Mouse (Mus musculus) subcutaneous adipose tissue, adult 2 months (tissue): ENCODE data around the gene Clec4g. TPM values are rescaled to one million over a fixed set of nuclear protein-coding genes. Genes with fewer than 3 reads are reported as not detected.

ENCODE experiments used
- polyA plus RNA-seq: library from polyadenylated mRNA; depleted of rRNA; stranded (reverse); fragments of >200 nt; gene quantifications from 2 replicates; pipeline ENCODE4 v1.2.3, GENCODE M21; 2012; ENCODE audit warnings: low replicate concordance; rRNA removed

Gene Clec4g
- polyA plus RNA-seq: 0.23 and 0.42 TPM in 2 replicates

DNA sequence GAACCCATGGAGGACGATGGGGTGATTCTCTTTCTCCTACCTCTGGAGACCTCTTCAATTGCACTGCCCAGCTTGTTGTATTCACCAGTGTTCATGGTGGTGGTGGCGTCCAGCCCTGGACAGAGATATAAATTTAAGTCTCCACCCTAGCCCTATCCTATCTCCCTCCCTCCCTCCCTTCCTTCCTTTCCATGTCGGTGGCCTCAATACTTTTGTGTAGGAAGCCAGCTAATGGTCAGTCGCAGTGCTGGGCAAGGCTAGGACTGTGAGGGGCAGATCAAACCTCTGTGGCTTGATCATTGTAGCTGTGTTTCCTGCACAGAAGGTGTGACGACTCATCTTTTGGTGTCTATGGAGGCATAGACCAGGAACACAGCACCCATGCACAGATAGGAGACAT lies at the start of gene Clec4g:
Gene Clec4g (minus strand): TSS at position 101 of the 400 bp plus-strand sequence.

DNA sequence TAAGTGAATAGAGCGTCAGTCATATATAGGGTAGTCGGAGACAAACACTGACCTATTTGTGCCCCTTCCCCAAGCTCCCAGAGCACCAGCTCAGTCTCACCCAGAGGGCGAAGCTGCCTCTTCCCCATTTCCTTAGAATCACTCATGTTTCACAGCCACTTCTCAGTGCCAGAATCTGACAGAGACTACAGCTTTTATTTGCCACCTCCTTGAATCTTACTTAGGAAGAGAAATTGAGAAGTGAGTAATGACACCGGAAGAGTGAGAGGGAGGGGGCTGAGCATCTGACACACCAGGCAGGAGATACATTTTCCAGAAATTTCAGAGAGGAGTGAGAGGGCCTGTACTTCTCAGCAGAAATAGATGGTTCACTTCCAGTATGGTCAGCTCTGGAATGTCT lies 28.3 kb upstream of the Clec4g start, which contains the start of gene Cd209a:
Gene Cd209a (minus strand): TSS at position 224 of the 400 bp plus-strand sequence.

DNA sequence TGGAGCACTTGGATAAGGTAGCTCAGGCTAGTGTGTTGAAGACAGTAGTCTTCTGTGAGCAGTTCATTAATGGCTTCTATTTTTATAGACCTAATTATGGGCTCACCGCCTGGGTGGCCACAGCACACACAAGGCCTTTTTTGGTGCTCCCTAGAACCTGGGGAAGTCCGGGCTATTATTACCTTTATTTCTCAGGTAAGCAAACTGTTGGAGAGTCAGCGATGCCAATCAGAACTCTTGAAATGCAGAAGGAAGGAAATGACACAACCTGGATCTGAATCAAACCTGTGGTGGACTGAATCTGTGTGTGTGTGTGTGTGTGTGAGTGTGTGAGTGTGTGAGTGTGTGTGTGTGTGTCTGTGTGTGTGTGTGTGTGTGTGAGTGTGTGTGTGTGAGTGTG lies 26.3 kb downstream of the Clec4g start, which contains the start of gene Fcer2a:
Gene Fcer2a (minus strand): TSS at position 55 of the 400 bp plus-strand sequence.

GRCm38 (mm10) chr8:3676131-3676992 lies 44.1 kb downstream of the Clec4g start, which contains the start of gene Trappc5:
Gene Trappc5 (plus strand): TSS chr8:3676299.

GRCm38 (mm10) chr8:3671980-3672491 lies 48.4 kb downstream of the Clec4g start, which contains the start of gene Fcor:
Gene Fcor (minus strand): TSS chr8:3672362.

DNA sequence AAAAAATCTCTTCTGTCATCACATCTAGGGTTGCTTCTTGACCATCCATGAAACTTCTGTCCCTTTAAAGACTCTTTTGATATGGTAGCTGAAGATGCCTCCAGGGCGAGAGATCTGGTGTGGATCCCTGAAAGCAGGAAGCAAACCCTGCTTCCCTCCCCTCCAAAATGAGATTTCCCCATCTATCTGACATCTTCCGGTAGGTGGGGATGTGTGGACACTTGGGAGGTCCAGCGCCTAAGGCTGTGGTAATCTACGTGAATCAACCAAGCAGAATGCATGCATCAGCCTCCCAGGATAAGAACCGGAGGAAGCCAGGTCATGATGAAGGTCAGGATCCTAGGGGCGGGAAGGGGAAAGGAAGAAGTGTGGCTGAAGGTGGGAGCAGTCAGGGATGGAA lies 54.9 kb downstream of the Clec4g start, which contains the start of gene Mcemp1:
Gene Mcemp1 (plus strand): TSS at position 248 of the 400 bp plus-strand sequence.

Other genes with a start within 250 kb of the Clec4g start
- gene Tex45, start 249.8 kb downstream of the Clec4g start, polyA plus RNA-seq: 0.08 and 0.10 TPM in 2 replicates
- gene Zfp358, start 227.5 kb downstream of the Clec4g start, polyA plus RNA-seq: 51.9 and 73.1 TPM in 2 replicates
- gene Mcoln1, start 220.2 kb downstream of the Clec4g start, polyA plus RNA-seq: 222 and 262 TPM in 2 replicates
- 66.4 and 94.1 TPM in 2 replicates for gene Pnpla6, start 205.3 kb downstream of the Clec4g start, polyA plus RNA-seq
- gene C330021F23Rik, start 152.7 kb downstream of the Clec4g start, polyA plus RNA-seq: 0.19 and 1.7 TPM in 2 replicates
- 11.1 and 12.0 TPM in 2 replicates for gene Camsap3, start 133.4 kb downstream of the Clec4g start, polyA plus RNA-seq
- 54.1 and 73.9 TPM in 2 replicates for gene Xab2, start 99.3 kb downstream of the Clec4g start, polyA plus RNA-seq
- gene Pet100, start 99.1 kb downstream of the Clec4g start, polyA plus RNA-seq: 9.2 and 12.6 TPM in 2 replicates
- 0.07 TPM in 1 of 2 replicates, not detected in the other for gene Pcp2, start 95.1 kb downstream of the Clec4g start, polyA plus RNA-seq
- gene Stxbp2, start 89.7 kb downstream of the Clec4g start, polyA plus RNA-seq: 75.2 and 95.5 TPM in 2 replicates
- 1,062 and 2,972 TPM in 2 replicates for gene Retn, start 64.9 kb downstream of the Clec4g start, polyA plus RNA-seq
- 0.21 and 0.60 TPM in 2 replicates for gene Mcemp1, start 54.9 kb downstream of the Clec4g start, polyA plus RNA-seq
- 158 and 268 TPM in 2 replicates for gene Fcor, start 48.3 kb downstream of the Clec4g start, polyA plus RNA-seq
- 34.3 and 36.5 TPM in 2 replicates for gene Trappc5, start 44.4 kb downstream of the Clec4g start, polyA plus RNA-seq
- 0.36 TPM in 1 of 2 replicates, not detected in the other for gene Fcer2a, start 26.5 kb downstream of the Clec4g start, polyA plus RNA-seq
- gene Cd209a, start 28.3 kb upstream of the Clec4g start, polyA plus RNA-seq: 5.6 TPM in 2 replicates
- 0.20 and 0.28 TPM in 2 replicates for gene Cd209e, start 133.7 kb upstream of the Clec4g start, polyA plus RNA-seq
- gene Cd209d, start 157.9 kb upstream of the Clec4g start, polyA plus RNA-seq: 10.1 and 14.4 TPM in 2 replicates
- 5.8 and 8.3 TPM in 2 replicates for gene Cd209b, start 206.2 kb upstream of the Clec4g start, polyA plus RNA-seq
- gene Cd209c, start 234.1 kb upstream of the Clec4g start, polyA plus RNA-seq: 2.9 and 3.3 TPM in 2 replicates